In the genomic region with DNA sequence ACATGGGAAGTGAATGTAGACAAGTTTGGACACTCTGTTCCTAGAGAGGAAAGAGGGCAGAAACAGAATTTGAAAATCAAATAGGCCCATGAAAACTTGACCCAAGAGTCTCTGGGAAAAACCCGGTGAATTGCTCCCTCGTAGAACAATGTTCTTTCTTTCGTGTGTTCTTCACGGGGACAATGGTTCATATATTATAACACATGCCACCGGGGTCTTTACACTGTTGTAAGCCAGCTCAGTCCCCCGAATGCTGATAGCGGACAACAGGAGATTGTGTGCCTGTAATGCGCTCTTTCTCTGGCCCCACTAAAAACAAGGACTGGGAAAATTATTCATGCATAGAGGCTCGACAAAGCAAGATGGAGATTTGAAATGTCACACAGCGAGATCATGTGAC, we compare ENCODE assay signal across 14 mouse cellular contexts.
DNase-seq lines count a peak whose midpoint lies in the region; ATAC-seq and TF ChIP-seq lines count a peak whose summit lies in the region.
"Had no signal": no experiment of that assay in that cellular context is flagged by ENCODE, and none has a peak within 500 bp of the region (broad histone marks: within the 10 kb centered on the region; RNA-seq: fewer than 3 reads in every experiment).

No protein-coding gene starts in this region.

- H3K9me3 ChIP-seq in forebrain, embryonic 13.5 days (replicated peaks): no peaks in the 10 kb centered on the region
- H3K9me3 ChIP-seq in hindbrain, embryonic 14.5 days (ENCODE audit: control insufficient read depth, low read length): no peaks in the 10 kb centered on the region
- no peaks in the 10 kb centered on the region for H3K9me3 ChIP-seq in midbrain, embryonic 15.5 days
- H3K9me3 ChIP-seq: embryonic facial prominence, embryonic 15.5 days; liver, embryonic 12.5 days had no signal

- peak; percentile 76 for DNase-seq in brain, embryonic 14.5 days (ENCODE audit: low read depth)
- DNase-seq in hindbrain, embryonic 14.5 days (ENCODE audit: low spot score): peak; percentile 31
- no peak for DNase-seq in layer of hippocampus, adult 9-10 months (ENCODE audit: low spot score)
- no peak for DNase-seq in heart, postnatal 10 days
- no peak for DNase-seq in kidney, adult 9 months
- no peak for DNase-seq in adrenal gland, adult 18-20 months (ENCODE audit: low spot score in 2 of 2)
- DNase-seq: kidney, postnatal 10 days; thymus, adult 18-20 months had no signal

- H3K36me3 ChIP-seq in forebrain, embryonic 13.5 days (ENCODE audit: poor library complexity, severe bottlenecking): no peaks in the 10 kb centered on the region
- no peaks in the 10 kb centered on the region for H3K36me3 ChIP-seq in hindbrain, embryonic 14.5 days (replicated peaks; ENCODE audit: control insufficient read depth, insufficient read depth)
- H3K36me3 ChIP-seq in midbrain, embryonic 15.5 days (replicated peaks): no peaks in the 10 kb centered on the region
- H3K36me3 ChIP-seq: embryonic facial prominence, embryonic 15.5 days; liver, embryonic 12.5 days had no signal

- no peak overlapping the region for H3K9ac ChIP-seq in forebrain, embryonic 13.5 days
- no peak overlapping the region for H3K9ac ChIP-seq in hindbrain, embryonic 14.5 days
- H3K9ac ChIP-seq in midbrain, embryonic 15.5 days: no peak overlapping the region
- H3K9ac ChIP-seq: embryonic facial prominence, embryonic 15.5 days; liver, embryonic 12.5 days had no signal

- no peak overlapping the region for H3K27ac ChIP-seq in forebrain, embryonic 13.5 days
- peak overlapping the region; percentile 65; the same call in 1 of the 2 replicates for H3K27ac ChIP-seq in hindbrain, embryonic 14.5 days
- H3K27ac ChIP-seq in midbrain, embryonic 15.5 days: peak overlapping the region; percentile 66; the same call in 1 of the 2 replicates
- H3K27ac ChIP-seq: embryonic facial prominence, embryonic 15.5 days; liver, embryonic 12.5 days had no signal

- peak; percentile 25; the same call in 1 of the 2 replicates for ATAC-seq in forebrain, embryonic 13.5 days
- ATAC-seq in hindbrain, embryonic 14.5 days (ENCODE audit: low FRiP score): peak; percentile 67
- peak; percentile 67 for ATAC-seq in midbrain, embryonic 15.5 days (replicated peaks)
- ATAC-seq: activated CD4-positive, CD25-positive, alpha-beta regulatory T cell, adult 4 months; liver, embryonic 12.5 days had no signal

- no peak for TF ChIP-seq POLR2A in brain, embryonic 14.5 days (IDR thresholded peaks at IDR 0.05; ENCODE audit: borderline replicate concordance, extremely low read depth, insufficient read depth, insufficient read length, poor library complexity, severe bottlenecking)

- H3K27me3 ChIP-seq in forebrain, embryonic 13.5 days: peaks cover 96% of the 10 kb centered on the region
- peaks cover 6% of the 10 kb centered on the region; the same call in 1 of the 2 replicates for H3K27me3 ChIP-seq in hindbrain, embryonic 14.5 days (ENCODE audit: control insufficient read depth, insufficient read depth, low read length)
- peaks cover 27% of the 10 kb centered on the region for H3K27me3 ChIP-seq in midbrain, embryonic 15.5 days (replicated peaks)
- H3K27me3 ChIP-seq: embryonic facial prominence, embryonic 15.5 days had no signal

- H3K4me2 ChIP-seq in forebrain, embryonic 13.5 days: no peak overlapping the region
- H3K4me2 ChIP-seq in hindbrain, embryonic 14.5 days (replicated peaks): no peak overlapping the region
- H3K4me2 ChIP-seq in midbrain, embryonic 15.5 days: no peak overlapping the region
- H3K4me2 ChIP-seq: embryonic facial prominence, embryonic 15.5 days; liver, embryonic 12.5 days had no signal

- peaks cover 17% of the 10 kb centered on the region for H3K4me1 ChIP-seq in forebrain, embryonic 13.5 days
- peaks cover 13% of the 10 kb centered on the region for H3K4me1 ChIP-seq in hindbrain, embryonic 14.5 days (replicated peaks; ENCODE audit: control insufficient read depth, insufficient read depth, low read length)
- H3K4me1 ChIP-seq in midbrain, embryonic 15.5 days: peaks cover 23% of the 10 kb centered on the region
- H3K4me1 ChIP-seq: embryonic facial prominence, embryonic 15.5 days; liver, embryonic 12.5 days had no signal

- intact Hi-C loops in heart, postnatal 10 days (cut with DNase I): loop anchor here (5.0 to 10.0 kb wide), 3 partner anchors 398 to 1930 kb away; no protein-coding TSS in a partner anchor

- H3K4me3 ChIP-seq in forebrain, embryonic 13.5 days: no peak overlapping the region
- no peak overlapping the region for H3K4me3 ChIP-seq in hindbrain, embryonic 14.5 days (replicated peaks; ENCODE audit: low read length)
- no peak overlapping the region for H3K4me3 ChIP-seq in midbrain, embryonic 15.5 days
- H3K4me3 ChIP-seq: embryonic facial prominence, embryonic 15.5 days; liver, embryonic 12.5 days; myocyte had no signal

- 12% methylated on average over 10 of the region's 10 CpGs for WGBS in forebrain, embryonic 13.5 days
- WGBS in hindbrain, embryonic 14.5 days: 12% methylated on average over 10 of the region's 10 CpGs
- 13% methylated on average over 10 of the region's 10 CpGs for WGBS in midbrain, embryonic 15.5 days

- no peak for TF ChIP-seq CTCF in brain, embryonic 14.5 days (IDR thresholded peaks at IDR 0.05; ENCODE audit: borderline replicate concordance, extremely low read depth, insufficient read depth, insufficient read length)

Comparison
In these comparisons a context has a peak if more than half of its experiments do, and no peak if none do; other contexts are left out.
1. DNase-seq: peak in brain, embryonic 14.5 days (single experiment) and hindbrain, embryonic 14.5 days (single experiment); none in layer of hippocampus, adult 9-10 months (single experiment), heart, postnatal 10 days (0 of 2), kidney, adult 9 months (single experiment) and adrenal gland, adult 18-20 months (0 of 2).
2. Peak in every context shown above with its lines, with median percentiles within 50 percentile points of each other: ATAC-seq.